In the genomic region with DNA sequence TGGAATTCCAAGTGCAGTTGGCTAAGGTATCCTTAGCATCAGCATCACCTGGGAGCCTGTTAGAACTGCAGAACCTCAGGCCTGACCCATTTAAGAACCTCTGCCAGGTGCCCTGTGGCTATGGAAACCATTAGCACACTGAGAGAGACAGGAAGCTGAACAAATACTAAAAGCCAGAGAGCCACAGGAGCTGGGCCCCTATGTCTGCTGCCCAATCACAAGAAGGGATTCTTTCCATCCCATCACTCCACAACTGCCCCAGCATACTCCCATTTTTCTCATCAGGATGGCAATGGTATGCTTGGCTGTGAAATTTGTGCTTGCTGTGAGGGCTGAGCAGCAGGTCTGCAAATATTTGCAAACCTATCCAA, we compare ENCODE assay signal across 14 mouse cellular contexts.
DNase-seq lines count a peak whose midpoint lies in the region; ATAC-seq and TF ChIP-seq lines count a peak whose summit lies in the region.
"Had no signal": no experiment of that assay in that cellular context is flagged by ENCODE, and none has a peak within 500 bp of the region (broad histone marks: within the 10 kb centered on the region; RNA-seq: fewer than 3 reads in every experiment).

No protein-coding gene starts in this region.

- H3K27ac ChIP-seq in heart, embryonic 15.5 days, result 0 out of 2 replicates have a peak overlapping the region, but pooled peaks have one; percentile 54
- H3K27ac ChIP-seq in embryonic facial prominence, embryonic 14.5 days (replicated peaks; ENCODE audit: low read depth, low read length), result peak overlapping the region; percentile 75
- H3K27ac ChIP-seq in limb, embryonic 12.5 days, result peak overlapping the region; percentile 89

- no peaks in the 10 kb centered on the region for H3K36me3 ChIP-seq in heart, embryonic 15.5 days
- H3K36me3 ChIP-seq in E14TG2a.4 (ENCODE audit: insufficient read depth, low read length), result no peaks in the 10 kb centered on the region
- no peaks in the 10 kb centered on the region for H3K36me3 ChIP-seq in embryonic facial prominence, embryonic 14.5 days (ENCODE audit: control insufficient read depth, insufficient read depth, low read length)
- H3K36me3 ChIP-seq in limb, embryonic 12.5 days, result no peaks in the 10 kb centered on the region

- ATAC-seq in heart, embryonic 15.5 days (replicated peaks; ENCODE audit: insufficient number of reproducible peaks, insufficient read depth, low FRiP score, low read depth), result no peak
- no peak for ATAC-seq in embryonic facial prominence, embryonic 14.5 days (ENCODE audit: low read depth)
- ATAC-seq in limb, embryonic 12.5 days (ENCODE audit: insufficient number of reproducible peaks, insufficient read depth, low FRiP score, low TSS enrichment, low read depth), result no peak
- ATAC-seq in erythroblast, adult 5-6 weeks (replicated peaks; ENCODE audit: low FRiP score, poor library complexity, severe bottlenecking), result no peak
- ATAC-seq: lung, postnatal 0 days; Patski had no signal

- no peaks in the 10 kb centered on the region for H3K9me3 ChIP-seq in heart, embryonic 15.5 days (replicated peaks)
- H3K9me3 ChIP-seq in E14TG2a.4 (ENCODE audit: low read length), result no peaks in the 10 kb centered on the region
- no peaks in the 10 kb centered on the region for H3K9me3 ChIP-seq in embryonic facial prominence, embryonic 14.5 days (ENCODE audit: control insufficient read depth, low read length)
- no peaks in the 10 kb centered on the region for H3K9me3 ChIP-seq in limb, embryonic 12.5 days

- TF ChIP-seq CTCF in E14TG2a.4 (conservative IDR thresholded peaks at IDR 0.05; ENCODE audit: low read length), result no peak

- H3K4me2 ChIP-seq in heart, embryonic 15.5 days, result no peak overlapping the region
- no peak overlapping the region for H3K4me2 ChIP-seq in embryonic facial prominence, embryonic 14.5 days (ENCODE audit: low read depth, low read length)
- H3K4me2 ChIP-seq in limb, embryonic 12.5 days, result peak overlapping the region; percentile 48

- no peak overlapping the region for H3K4me3 ChIP-seq in heart, embryonic 15.5 days
- peak overlapping the region; percentile 72 for H3K4me3 ChIP-seq in E14TG2a.4 (replicated peaks; ENCODE audit: low read length)
- H3K4me3 ChIP-seq in embryonic facial prominence, embryonic 14.5 days (ENCODE audit: low read depth, low read length), result no peak overlapping the region
- no peak overlapping the region for H3K4me3 ChIP-seq in limb, embryonic 12.5 days (replicated peaks)
- H3K4me3 ChIP-seq: erythroblast, embryonic 14.5 days had no signal

- intact Hi-C loops in heart, postnatal 36 days (cut with DNase I), result no loop called here

- H3K4me1 ChIP-seq in heart, embryonic 15.5 days (replicated peaks), result 0 out of 2 replicates have a peak, but pooled peaks cover 2% of the 10 kb centered on the region
- H3K4me1 ChIP-seq in E14TG2a.4 (replicated peaks; ENCODE audit: low read depth, low read length), result peaks cover 12% of the 10 kb centered on the region; the same call in 1 of the 2 replicates
- H3K4me1 ChIP-seq in embryonic facial prominence, embryonic 14.5 days (ENCODE audit: control insufficient read depth, insufficient read depth, low read length), result peaks cover 7% of the 10 kb centered on the region
- 0 out of 2 replicates have a peak, but pooled peaks cover 5% of the 10 kb centered on the region for H3K4me1 ChIP-seq in limb, embryonic 12.5 days (replicated peaks)

- DNase-seq in heart, postnatal 36 days, result no peak
- no peak for DNase-seq in embryonic facial prominence, embryonic 14.5 days (ENCODE audit: low spot score)
- no peak for DNase-seq in embryo, embryonic 10 days (ENCODE audit: low spot score)
- no peak for DNase-seq in heart, adult 8-10 months (ENCODE audit: low spot score)
- DNase-seq: adrenal gland, adult 2 months; gastrocnemius, postnatal 10 days; thymus, postnatal 4 days had no signal

- peaks cover 14% of the 10 kb centered on the region for H3K27me3 ChIP-seq in heart, embryonic 15.5 days
- H3K27me3 ChIP-seq in E14TG2a.4 (ENCODE audit: insufficient read depth, low read length), result no peaks in the 10 kb centered on the region
- H3K27me3 ChIP-seq in embryonic facial prominence, embryonic 14.5 days (replicated peaks; ENCODE audit: control insufficient read depth, insufficient read depth, low read length), result peaks cover 20% of the 10 kb centered on the region
- peaks cover 52% of the 10 kb centered on the region for H3K27me3 ChIP-seq in limb, embryonic 12.5 days

- no peak overlapping the region for H3K9ac ChIP-seq in heart, embryonic 15.5 days
- H3K9ac ChIP-seq in embryonic facial prominence, embryonic 14.5 days (ENCODE audit: low read depth, low read length), result no peak overlapping the region
- H3K9ac ChIP-seq in limb, embryonic 12.5 days (replicated peaks), result no peak overlapping the region
